Mouse (Mus musculus) left cerebral cortex, adult 2 months (tissue): ENCODE data around the gene Krt87. TPM values are rescaled to one million over a fixed set of nuclear protein-coding genes. Genes with fewer than 3 reads are reported as not detected.

Experiments used
- DNase-seq, 2 experiments: peaks; one replicate each; pipeline ENCODE4 v3.0.0; 2021 to 2022; ENCODE audit warnings: low spot score in 2 of 2, mixed read lengths in 1 of 2; ENCODE audit errors: extremely low spot score in 1 of 2
- H3K27ac ChIP-seq: fragments of 200-600 bp; 2 replicates; pipeline ENCODE4 v1.8.1; 2022
- H3K4me3 ChIP-seq: fragments of 200-600 bp; 2 replicates; pipeline ENCODE4 v1.8.1; 2022
- CTCF ChIP-seq: fragments of 200-600 bp; IDR thresholded peaks from 2 replicates; pipeline ENCODE4 v1.8.1; 2022; ENCODE audit warnings: antibody characterized with exemption, mild to moderate bottlenecking, moderate library complexity
- intact Hi-C: fragments of 180-260 bp; cut with DNase I; formaldehyde crosslinking; loops from one replicate; pipeline ENCODE4 v1.15.1; 2025
- long read RNA-seq, 2 experiments: library from polyadenylated mRNA; stranded (forward); transcript quantifications; one replicate each; pipeline ENCODE4 v2.0.0; 2021; ENCODE audit warnings: borderline mapping rate in 2 of 2
- total RNA-seq, 2 experiments: library from RNA; stranded (reverse); gene quantifications; 2 replicates each; pipeline ENCODE4 v1.2.3; 2021

Gene Krt87
- under 1 TPM in 1 of 2 experiments, not detected in 1; 0.14 TPM for total RNA-seq
- long read RNA-seq, experiment 1, result 0 reads
- long read RNA-seq, experiment 2, result 0 reads

GRCm38 (mm10) chr15:101438555-101438954 is at the start of gene Krt87:
Krt87 (minus strand) TSS chr15:101438804.
- intact Hi-C loops, result loop anchor here (10.0 kb wide), 1 partner anchor 446 kb away; no protein-coding TSS in a partner anchor
- peak within 1 kb of the TSS; percentile 19; the same call in 1 of the 2 replicates for H3K4me3 ChIP-seq
- no peak within 1 kb of the TSS for H3K27ac ChIP-seq
- DNase-seq, result no peak
- no peak for TF ChIP-seq CTCF

GRCm38 (mm10) chr15:101485911-101486635 is 47.5 kb upstream of the Krt87 start:
- intact Hi-C loops, result no loop called here
- no peak for TF ChIP-seq CTCF
- DNase-seq, result peak; percentile 18 to 35
- Histone ChIP-seq H3K27ac (no peak overlapping the region), H3K4me3 (no peak overlapping the region)

GRCm38 (mm10) chr15:101484939-101485338 is 46.3 kb upstream of the Krt87 start:
- intact Hi-C loops, result no loop called here
- TF ChIP-seq CTCF, result no peak

GRCm38 (mm10) chr15:101483646-101484045 is 45.0 kb upstream of the Krt87 start:
- no peak overlapping the region for H3K27ac ChIP-seq
- no peak for TF ChIP-seq CTCF
- no peak overlapping the region for H3K4me3 ChIP-seq
- intact Hi-C loops, result no loop called here
- no peak for DNase-seq

More at GRCm38 (mm10) chr15:101484939-101485338, 46.3 kb upstream of the Krt87 start:
- no peak overlapping the region for H3K4me3 ChIP-seq
- H3K27ac ChIP-seq, result no peak overlapping the region
- no peak for DNase-seq

- DNase-seq, result no peak
- Histone ChIP-seq H3K4me3 (no peak overlapping the region), H3K27ac (no peak overlapping the region)
- intact Hi-C loops, result no loop called here
- TF ChIP-seq CTCF, result no peak
Observed at GRCm38 (mm10) chr15:101482056-101482455, 43.5 kb upstream of the Krt87 start.

GRCm38 (mm10) chr15:101479666-101480060 is 41.1 kb upstream of the Krt87 start:
- Histone ChIP-seq H3K4me3 (peak overlapping the region; percentile 35; the same call in 1 of the 2 replicates), H3K27ac (no peak overlapping the region)
- no peak for TF ChIP-seq CTCF
- intact Hi-C loops, result no loop called here
- no peak for DNase-seq

GRCm38 (mm10) chr15:101479007-101479665 is 40.5 kb upstream of the Krt87 start:
- intact Hi-C loops, result no loop called here
- TF ChIP-seq CTCF, result peak; percentile 56
- Histone ChIP-seq H3K4me3 (peak overlapping the region; percentile 35), H3K27ac (no peak overlapping the region)
- DNase-seq, result peak; percentile 34 to 51

- TF ChIP-seq CTCF, result no peak
- intact Hi-C loops, result no loop called here
- H3K27ac ChIP-seq, result no peak within 1 kb of the TSS
- DNase-seq, result no peak
- no peak within 1 kb of the TSS for H3K4me3 ChIP-seq
Observed at GRCm38 (mm10) chr15:101472952-101473528, 34.4 kb upstream of the Krt87 start, which contains the start of gene Krt86. Krt86 (plus strand) TSS chr15:101473478.

GRCm38 (mm10) chr15:101469093-101469492 is 30.5 kb upstream of the Krt87 start:
- TF ChIP-seq CTCF, result no peak
- H3K27ac ChIP-seq, result no peak overlapping the region
- intact Hi-C loops, result no loop called here
- no peak overlapping the region for H3K4me3 ChIP-seq
- no peak for DNase-seq

GRCm38 (mm10) chr15:101463651-101464050 is 25.0 kb upstream of the Krt87 start, which contains the start of gene Krt81:
Krt81 (minus strand) TSS chr15:101463751.
- Histone ChIP-seq H3K4me3 (no peak within 1 kb of the TSS), H3K27ac (no peak within 1 kb of the TSS)
- intact Hi-C loops, result no loop called here
- TF ChIP-seq CTCF, result no peak
- no peak for DNase-seq

GRCm38 (mm10) chr15:101459283-101459682 is 20.7 kb upstream of the Krt87 start:
- Histone ChIP-seq H3K4me3 (no peak overlapping the region), H3K27ac (no peak overlapping the region)
- TF ChIP-seq CTCF, result peak; percentile 11
- intact Hi-C loops, result no loop called here
- DNase-seq, result no peak

GRCm38 (mm10) chr15:101458361-101458930 is 19.8 kb upstream of the Krt87 start:
- no peak overlapping the region for H3K27ac ChIP-seq
- no peak overlapping the region for H3K4me3 ChIP-seq
- no peak for DNase-seq
- intact Hi-C loops, result no loop called here
- no peak for TF ChIP-seq CTCF
